Mouse (Mus musculus): ENCODE data around the gene Tssk6.

- TF ChIP-seq EP300 (IDR thresholded peaks at IDR 0.05; ENCODE audit: low read depth) (no peak), CTCF (IDR thresholded peaks at IDR 0.05; ENCODE audit: low read depth) (no peak)
Measured at GRCm38 (mm10) chr8:69914526-69914925, 12.5 kb downstream of the Tssk6 start.

Data from liver, postnatal 0 days (tissue).